Mouse (Mus musculus): Measurements from ENCODE around the gene Sppl2c. TPM values are rescaled to one million over a fixed set of nuclear protein-coding genes. Genes with fewer than 3 reads are reported as not detected.

Sppl2c gene
- total RNA-seq (2021), result not detected

DNA sequence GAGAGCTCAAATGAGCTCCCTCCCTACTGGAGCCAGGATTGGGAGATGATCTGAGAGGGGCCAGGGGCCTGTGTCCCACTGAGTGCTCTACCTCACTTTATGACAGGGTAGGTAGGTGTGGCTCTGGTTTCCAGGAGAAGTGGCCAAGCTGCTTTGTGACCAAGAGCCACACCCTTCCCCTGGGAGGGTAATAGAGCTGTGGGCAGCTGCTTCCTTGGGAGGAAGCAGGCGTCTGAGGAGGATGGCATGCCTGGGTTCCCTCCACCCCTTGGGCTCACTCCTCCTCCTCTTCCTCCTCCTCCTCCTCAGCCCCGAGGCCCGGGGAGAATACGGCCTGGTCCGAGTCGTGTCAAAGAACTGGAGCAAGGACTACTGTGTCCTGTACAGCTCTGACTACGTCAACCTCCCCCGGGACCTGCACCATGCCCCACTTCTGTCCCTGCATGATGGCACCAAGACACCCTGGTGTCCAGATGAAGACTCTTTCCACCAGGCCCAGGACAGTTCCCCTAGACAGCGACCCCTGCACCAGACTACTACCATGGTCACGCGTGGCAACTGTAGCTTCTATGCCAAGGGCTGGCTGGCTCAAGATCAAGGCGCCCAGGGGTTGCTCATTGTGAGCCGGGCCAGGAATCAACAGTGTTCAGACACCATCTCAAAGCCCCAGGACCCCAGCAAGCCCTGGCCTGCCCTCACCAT, at the start of gene Sppl2c:
Sppl2c (plus strand) TSS at position 193 of the 702 bp plus-strand sequence.
- no peak for DNase-seq

DNA sequence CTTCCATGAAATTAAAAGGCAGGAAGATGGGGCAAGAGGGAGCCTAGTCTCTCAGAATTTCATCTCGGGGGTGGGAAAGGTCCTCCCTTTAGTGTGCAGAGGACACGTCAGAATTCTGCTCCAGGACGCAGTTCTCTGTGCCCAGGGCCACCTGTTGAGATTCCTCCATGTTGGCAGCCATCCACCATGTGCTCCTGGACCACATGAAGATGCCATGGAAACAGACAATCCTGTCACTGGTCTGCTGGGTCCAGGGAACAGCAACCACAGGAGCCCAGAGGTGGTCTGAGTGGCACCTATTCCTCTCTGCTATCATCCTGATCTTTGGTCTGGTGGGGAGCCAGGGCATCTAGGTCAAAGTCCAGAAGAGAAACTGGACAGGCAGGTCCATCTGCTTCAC, 47.2 kb upstream of the Sppl2c start:
- no peak for DNase-seq

DNA sequence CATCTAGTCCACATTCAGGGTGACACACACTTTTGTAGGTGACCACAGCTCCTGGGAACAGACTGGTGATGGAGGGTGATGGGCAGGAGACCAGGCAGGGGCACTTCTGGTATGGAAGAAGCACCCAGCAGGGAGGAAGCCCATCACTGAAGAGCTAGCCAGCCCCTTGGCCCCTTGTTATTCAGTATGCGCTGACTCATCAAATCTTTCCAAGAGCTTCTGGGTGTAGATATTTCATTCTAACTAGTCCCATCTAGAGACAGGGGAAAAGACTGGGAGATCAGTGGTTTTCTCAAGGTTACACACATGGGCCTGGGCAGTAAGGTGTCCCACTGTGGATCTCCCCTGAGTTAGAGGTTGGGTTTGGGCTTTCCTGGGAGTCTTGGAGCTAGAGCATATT, 41.2 kb upstream of the Sppl2c start:
- DNase-seq, result no peak

DNA sequence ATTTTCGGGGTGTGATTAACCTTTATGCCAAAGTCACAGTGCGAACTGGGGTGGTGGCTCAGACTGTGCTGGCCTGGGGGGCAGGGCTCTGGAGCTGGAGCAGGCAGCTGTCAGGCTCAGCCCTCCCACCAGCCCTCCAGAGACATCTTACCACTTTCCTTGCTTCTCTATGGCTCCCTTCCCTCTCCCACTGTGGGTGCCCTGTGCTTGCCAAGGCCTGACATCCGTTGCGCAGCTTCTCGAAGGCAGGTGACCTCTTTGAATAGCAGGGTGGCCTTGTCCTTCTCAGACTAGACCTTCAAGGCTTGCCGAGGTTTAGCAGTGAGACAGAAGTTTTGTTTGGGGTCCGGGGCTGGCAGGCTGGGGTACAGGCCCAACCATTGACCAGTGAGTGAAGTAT, 37.3 kb upstream of the Sppl2c start:
- DNase-seq, result no peak

DNA sequence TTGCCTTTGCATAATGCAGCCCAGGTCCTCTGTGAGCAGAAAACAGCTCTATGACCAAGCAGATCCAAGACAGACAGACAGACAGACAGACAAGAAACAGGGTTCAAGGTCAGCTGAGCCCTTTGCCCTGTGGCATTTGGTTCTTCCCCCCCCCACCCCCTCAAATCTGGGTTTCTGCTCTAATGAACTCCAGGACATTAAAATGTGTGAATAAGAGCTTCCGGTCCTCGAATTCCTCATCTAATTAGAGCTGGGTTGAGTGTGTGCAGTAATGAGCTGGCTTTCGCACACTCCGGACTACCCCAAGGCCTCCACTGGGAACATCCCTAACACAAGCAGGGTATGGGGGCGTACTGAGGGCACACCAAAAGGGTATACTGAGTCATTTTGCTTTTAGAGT, 35.2 kb upstream of the Sppl2c start:
- DNase-seq, result no peak

DNA sequence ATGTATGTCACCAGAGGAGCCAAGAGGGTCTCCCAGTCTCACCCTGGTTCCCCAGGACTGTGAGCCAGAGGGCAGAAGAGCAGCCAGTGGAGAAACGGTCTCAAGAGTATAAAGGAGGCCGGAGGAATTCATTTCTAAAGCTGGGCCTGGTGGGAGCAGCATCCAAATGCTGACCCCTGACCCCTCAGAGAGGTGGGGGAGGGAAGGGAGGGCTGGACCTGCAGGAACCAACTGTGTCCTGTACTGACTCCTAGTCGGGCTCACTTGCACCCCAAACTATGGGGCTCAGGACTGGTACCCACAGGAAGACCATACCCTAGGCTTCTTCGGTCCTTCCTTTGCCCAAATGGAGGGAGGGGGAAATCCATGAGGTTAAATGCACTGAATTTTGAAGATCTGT, 31.8 kb upstream of the Sppl2c start:
- no peak for DNase-seq

DNA sequence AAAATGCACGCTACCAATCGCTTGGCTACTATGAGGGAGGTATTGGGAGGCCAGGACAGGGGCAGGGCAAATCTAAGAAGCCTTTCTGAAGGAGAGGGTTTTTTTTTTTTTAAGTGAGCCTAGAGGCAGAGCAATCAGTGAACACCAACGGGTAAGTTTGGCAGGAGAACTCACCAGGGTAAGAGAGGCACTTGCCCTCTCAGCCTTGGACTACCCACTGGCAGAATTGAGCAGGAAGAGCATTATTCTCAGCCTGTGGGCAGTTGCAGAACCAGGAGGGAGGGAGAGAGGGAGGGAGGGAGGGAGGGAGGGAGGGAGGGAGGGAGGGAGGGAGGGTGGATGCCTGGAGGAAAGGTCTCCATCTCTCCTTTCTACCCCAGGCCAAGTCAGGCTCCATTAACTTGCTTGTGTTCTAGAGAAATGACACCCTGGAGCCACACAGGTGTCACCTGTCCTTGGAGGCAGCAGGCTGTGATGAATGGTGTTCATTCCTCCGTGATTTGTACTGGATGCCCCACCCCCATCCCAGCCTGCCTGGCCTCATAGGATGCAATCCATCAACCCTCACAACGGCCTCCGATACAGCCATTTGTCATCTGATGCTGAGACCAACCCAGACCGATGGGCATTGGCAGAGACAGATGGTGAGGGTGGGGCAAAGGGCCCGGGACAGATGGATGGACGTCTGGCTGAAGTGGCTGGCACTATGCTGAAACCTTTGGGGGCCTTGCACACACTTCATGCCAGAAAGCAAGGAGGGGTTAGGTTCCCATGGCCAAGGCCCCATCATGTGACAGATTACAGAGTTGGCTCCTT, 31.1 kb upstream of the Sppl2c start:
- DNase-seq, result no peak

DNA sequence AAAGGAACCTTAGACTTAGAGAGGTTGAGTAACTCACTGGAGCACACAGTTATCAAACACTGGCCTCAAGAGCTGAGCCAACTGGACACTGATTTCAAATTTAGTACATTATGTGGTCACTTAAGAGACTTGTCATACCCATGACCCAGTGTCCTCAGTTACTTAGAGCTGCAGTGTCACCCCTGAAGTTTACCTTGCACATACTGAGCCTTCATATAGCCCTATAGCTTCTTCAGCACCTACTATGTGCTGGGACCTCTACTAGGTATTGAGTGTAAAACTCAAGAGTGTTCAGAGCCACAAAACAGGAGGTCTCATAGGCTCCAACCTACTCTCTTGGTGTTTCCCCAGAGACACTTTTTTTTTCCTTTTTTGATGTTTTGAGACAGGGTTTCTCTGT, 30.2 kb upstream of the Sppl2c start:
- no peak for DNase-seq

DNA sequence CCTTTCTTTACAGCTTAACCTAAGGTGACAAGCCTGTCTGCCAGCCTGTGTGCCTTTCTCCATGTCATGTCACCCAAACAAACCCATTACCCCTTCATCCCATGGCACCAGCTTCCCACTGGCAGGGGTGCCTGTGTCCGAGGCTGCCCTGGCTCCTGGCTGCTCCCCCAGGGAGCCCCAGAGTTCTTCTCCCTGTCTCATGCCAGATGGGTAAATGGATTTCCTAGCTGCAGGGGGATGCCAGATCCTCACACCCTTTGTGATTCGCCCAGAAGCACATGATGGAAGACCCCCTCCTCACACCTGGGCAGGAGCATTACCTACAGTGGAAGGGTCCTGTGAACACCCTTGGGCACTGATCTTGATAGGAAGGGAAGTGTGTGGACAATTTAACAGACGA, 29.7 kb upstream of the Sppl2c start:
- no peak for DNase-seq

DNA sequence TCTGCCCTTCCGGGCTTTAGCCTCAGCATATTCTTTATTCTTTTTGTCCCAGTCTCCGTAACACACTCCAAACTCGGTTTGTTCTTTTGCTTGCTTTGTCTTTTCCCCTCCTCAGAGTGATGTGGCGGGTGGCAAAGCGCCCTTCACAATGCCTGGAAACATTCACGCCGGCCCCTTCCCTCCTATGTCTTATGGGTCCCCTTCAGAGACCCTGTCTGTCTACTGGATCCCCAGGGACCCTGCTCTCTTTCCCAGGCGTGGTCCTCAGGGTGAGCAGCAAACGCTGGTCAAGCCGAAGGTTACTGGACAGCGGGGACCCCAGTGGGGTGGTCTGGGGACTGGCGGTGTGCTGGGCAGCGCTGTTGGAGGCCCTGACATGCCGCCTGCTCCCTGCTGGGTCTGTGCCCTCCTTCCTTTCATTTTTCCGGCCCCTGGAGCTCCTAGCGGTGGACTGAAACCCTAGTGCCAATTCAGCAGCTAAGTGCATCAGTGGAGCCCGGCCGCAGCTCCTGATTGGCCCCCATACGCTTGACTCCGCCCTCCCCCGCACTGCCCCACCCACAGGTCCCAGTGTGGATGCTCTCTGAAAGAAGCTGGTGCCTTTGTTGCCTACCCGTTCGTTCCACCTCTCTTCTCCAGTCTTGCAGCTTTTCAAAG, 28.4 kb upstream of the Sppl2c start:
- DNase-seq, result peak; percentile 50

DNA sequence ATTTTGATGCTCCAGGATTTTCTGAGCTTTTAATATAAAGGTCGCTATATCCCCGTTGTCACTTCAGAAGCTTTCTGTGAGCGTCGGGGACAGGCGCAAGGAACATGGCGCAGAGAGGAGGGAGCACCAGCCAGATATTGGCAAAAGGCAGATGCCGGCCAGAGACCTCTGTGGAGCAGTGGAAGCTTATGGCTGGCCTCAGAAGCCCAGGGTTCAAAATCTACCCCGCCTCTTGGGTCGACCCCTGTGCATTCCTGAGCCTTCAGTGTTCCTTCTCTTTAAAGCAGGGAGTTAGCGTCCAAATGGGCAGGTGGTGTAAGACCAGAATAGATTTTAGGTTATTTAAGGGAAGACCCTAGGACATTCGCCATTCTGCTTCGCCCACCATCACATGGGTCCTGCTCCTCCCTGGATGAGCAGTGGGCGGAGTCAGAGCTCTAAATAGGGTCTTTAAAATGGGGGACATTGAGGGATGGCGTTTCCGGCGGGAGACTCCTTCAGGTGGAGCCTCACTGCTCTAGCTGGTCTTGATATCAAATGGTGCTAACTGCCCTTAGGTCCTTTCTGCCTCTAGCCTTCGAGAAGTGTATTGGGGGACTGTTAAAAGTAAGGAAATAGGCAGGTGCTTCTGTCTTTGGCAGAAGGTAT, 27.7 kb upstream of the Sppl2c start:
- no peak for DNase-seq

DNA sequence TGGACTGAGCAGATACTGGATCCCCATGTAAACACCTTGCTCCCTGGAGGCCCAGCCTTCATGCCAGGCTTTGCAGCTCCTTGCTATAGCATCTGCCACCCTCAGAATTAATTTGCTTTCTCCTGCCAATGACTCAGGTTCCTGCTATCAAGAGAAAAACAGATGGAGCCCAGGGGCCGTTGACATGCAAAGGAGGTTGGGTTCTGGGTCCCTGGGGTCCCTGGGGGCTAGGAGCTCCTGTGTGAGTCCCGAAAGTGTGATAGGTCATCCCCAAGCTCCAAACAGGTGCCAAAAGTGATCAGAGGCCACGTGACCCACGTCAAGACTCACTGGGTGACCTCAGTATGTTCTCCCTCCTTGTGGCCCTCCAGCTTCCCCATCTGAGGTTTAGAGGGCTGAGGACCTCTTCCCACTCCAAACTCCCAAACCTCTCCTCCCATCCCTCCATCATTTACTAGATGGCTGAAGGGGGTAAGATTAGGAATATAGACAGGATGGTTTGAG, 26.3 kb upstream of the Sppl2c start:
- no peak for DNase-seq

DNA sequence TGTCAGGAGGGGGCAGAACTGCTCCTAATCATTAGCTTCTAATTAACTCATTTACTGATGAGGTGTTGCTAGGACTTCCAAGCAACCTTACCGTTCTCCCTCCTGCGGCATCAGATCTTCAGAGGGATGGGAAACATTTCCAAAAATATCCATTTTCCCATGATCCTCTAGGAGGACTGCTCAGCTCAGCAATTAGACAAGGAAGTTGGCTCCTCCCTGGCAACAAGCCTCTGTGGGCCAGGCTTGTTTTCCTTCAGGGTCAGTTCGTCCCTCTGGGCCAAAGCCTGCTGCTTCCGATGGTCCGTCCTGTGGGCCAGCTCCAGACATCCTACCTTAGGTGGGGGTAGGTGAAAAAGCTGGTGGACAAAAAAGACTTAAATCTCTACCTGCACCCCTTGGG, 25.0 kb upstream of the Sppl2c start:
- no peak for DNase-seq

DNA sequence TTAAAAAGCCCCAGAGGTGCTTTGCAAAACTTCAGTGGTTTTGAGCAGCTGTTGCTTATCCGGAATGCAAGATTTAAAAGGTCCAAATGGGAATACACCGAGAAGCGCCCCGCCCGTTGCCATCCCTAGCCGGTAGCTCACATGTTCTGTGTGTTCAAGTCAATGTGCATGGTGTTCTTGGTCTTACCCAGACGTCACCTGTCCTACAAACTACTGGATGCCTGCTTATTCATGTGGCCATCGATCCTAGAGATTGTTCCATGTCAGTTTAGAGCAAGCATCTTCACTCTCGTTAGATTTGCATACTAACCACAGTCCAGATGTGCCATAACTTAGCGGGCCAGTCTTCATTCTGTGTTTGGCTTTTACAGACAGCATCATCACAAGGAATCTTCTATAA, 21.9 kb upstream of the Sppl2c start:
- no peak for DNase-seq

DNA sequence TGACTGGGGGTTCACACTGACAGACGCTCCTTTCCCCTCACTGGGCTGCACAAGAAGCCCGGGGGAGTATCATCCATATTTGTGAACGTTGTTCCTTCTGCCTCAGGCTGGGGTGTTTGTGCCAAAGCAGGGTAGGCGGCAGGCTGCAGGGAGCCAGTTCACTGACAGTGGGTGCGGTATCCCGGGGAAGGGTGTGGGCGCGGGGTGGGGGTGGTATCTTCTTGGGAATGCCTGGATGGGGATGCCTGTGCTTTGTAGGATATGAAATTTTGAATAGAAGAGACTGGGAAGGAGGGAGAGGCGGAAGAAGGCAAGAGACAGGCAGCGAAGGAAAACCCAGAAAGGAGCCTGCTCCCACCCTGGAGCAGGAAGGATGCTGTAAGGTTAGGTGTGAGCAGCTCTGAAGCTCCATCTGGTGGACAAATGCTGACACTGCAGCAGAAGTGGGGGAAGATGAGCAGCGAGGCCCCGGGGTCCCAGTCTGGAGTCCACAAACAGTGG, 14.8 kb upstream of the Sppl2c start:
- DNase-seq, result peak; percentile 77

DNA sequence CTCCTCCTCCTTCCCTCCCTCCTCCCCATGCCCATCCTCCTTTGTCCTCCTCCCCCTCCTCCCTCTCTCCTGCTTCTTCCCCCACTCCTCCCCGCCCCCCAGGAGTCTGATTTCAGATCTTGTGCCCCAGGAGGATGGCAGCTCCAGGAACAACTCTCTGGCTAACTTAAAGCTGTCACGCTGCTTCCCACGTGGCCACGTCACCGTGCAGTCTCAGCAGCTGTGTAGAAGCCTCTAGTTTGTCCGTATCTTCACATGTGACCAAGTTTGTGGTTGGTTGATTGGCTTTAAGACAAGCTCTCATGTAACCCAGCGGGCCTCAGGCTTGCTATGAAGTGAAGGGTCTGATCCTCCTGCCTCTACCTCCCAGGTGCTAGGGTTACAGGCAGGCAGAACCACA, 7.2 kb upstream of the Sppl2c start:
- DNase-seq, result no peak

DNA sequence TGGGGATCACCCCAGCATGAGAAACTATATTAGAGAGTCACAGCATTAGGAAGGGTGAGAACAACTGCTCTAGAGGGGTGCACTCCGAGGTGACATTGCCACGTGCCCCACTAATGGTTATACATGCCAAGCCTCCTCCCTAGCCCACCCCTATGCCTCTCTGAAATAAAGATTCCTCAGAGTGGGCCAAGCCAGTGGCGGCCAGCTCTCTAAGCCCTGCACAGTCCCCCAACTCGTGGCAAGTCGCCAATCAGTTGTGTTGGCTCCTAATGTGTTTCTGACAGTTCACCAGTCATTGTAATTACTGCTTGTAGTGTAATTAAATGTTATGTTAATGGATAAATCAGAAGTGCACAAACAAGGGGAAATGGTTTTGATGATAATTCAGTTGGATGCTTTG, 6.3 kb upstream of the Sppl2c start:
- no peak for DNase-seq

DNA sequence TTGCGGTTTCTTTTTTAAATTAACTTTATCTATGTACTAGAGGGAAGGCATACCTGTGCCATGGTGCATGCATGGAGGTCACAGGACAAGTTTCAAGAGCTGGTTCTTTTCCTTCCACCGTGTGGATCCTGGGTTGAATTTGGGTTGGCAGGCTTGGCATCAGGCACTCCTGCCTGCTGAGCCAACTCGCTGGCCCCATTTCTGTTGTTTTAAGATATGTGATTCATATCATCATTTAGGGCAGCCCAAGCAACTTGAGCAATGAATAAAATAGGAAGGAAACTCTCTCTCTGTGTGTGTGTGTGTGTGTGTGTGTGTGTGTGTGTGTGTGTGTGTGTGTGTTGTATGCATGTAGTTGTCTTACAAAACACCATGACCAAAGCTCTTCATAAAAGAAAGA, 4.0 kb upstream of the Sppl2c start:
- no peak for DNase-seq

DNA sequence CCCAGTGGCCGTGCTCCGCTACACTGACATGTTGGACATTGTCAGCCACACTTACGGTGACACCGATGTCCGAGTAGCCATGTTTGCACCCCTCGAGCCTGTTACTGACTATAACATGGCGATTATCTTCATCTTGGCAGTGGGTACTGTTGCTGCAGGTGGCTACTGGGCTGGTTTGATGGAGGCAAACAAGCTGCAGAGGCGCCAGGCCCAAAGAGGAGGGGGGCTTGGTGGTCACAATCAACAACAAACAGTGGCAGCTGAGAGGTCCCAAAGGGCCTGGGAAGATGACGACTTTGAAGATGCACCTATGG, 667 bp downstream of the Sppl2c start:
- DNase-seq, result no peak

DNA sequence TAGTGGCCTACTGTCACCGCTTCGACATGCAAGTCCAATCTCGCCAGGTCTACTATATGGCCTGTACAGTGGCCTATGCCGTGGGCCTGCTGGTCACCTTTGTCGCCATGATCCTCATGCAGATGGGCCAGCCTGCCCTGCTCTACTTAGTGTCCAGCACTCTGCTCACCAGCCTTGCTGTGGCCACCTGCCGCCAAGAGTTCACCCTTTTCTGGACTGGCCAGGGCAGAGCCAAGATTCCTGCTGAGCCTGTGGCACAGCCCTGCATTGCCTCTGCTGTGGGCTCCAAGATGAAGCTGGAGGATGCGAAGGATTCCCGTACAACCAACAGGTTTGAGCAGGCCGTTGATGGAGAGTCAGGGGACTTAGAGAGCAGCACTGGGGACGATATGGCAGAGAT, 1.6 kb downstream of the Sppl2c start:
- no peak for DNase-seq

DNA sequence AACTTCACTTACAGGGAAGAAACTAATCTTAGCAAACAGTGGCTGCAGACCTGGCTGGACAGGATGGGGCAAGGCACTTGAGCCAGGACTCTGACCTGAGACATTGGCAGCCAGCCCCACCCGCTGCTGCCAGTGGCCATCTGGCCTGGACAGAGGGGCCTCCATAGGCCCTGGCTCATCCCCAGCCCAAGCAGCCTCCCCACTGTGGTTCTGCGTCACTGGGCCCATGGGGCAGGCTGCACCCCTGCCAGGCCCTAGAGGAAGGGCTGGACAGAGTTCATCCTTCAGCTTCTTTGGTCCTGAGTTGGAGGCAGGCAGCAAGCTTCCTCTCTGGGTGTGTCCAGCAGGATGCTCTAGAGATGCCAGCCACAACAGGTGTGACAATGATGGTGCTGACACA, 3.9 kb downstream of the Sppl2c start:
- no peak for DNase-seq

DNA sequence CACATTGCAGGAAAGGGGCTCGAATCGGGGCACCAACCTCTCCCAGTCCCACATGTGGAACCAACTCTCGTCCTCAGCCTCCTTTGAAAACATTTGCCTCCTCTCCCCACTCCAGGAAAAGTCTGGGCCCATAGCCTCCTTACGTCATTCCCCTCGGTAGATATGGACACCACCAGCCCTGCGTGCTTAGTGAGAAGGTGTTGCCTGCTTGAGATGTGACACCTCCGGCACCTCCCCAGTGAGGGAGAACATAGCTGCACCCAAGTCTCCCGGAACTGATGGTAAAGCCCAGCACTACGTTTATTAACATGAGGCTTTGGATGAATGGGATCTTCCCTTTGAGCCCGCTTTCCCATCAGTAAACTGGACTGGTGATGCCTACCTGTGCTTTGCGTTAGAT, 9.3 kb downstream of the Sppl2c start:
- no peak for DNase-seq

DNA sequence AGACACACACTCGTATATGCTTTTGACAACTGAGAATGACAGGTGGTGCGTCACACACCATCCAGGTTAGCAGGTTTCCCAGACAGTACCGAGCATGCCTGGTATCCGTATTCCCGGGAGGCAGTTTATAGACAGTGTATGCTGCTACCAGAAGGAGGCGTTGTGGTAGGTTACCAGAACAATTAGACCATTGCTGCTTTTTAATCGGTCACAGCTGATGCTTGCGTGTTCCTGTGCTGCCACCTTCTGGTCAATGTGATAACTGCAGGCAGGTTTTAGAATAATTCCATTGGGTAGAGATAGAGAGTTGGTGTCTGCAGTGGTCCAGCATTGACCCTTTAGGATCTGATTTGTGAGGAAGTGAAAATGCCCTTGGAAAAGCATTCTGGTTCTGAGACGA, 9.7 kb downstream of the Sppl2c start:
- DNase-seq, result peak; percentile 89
